Mouse (Mus musculus): ENCODE measurements around the gene 6030468B19Rik. TPM values are rescaled to one million over a fixed set of nuclear protein-coding genes. Genes with fewer than 3 reads are reported as not detected.
"Not testable (repeated sequence)": the region's sequence is repeated elsewhere in the genome, so short reads cannot be mapped to it uniquely, and the experiment has no call there.

6030468B19Rik gene
- polyA plus RNA-seq, 1 experiment from 2014 or later, result 4.8 TPM

DNA sequence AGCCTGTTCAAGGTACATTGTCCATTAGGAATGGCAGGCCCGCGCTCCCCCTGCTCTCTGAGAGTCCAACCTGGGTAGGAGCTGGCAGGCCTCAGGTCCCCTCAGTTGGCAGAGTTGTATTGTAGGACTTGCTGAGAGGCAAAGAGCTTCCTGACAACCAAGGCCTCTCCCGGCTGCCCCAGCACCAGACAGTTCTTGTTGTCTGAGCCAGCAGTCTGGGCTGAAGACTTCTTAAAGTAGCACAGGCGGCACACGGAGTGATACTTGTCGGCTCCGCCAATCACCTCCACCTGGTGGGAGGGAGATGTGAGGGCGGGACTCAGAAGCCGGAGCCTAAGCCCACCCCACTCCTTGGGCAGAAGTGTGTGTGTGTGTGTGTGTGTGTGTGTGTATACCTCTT lies 18.4 kb downstream of the 6030468B19Rik start:
- Histone ChIP-seq H3K36me3 (peaks cover 89% of the 10 kb centered on the region), H3K4me1 (peaks cover 51% of the 10 kb centered on the region)
- H3K27ac ChIP-seq; DNase-seq (ENCODE audit: low spot score); H3K9me3 ChIP-seq; H3K27me3 ChIP-seq (ENCODE audit: insufficient read depth, poor library complexity, severe bottlenecking); H3K4me3 ChIP-seq: not testable (repeated sequence)
- 80% methylated on average over 9 of the region's 9 CpGs for WGBS

DNA sequence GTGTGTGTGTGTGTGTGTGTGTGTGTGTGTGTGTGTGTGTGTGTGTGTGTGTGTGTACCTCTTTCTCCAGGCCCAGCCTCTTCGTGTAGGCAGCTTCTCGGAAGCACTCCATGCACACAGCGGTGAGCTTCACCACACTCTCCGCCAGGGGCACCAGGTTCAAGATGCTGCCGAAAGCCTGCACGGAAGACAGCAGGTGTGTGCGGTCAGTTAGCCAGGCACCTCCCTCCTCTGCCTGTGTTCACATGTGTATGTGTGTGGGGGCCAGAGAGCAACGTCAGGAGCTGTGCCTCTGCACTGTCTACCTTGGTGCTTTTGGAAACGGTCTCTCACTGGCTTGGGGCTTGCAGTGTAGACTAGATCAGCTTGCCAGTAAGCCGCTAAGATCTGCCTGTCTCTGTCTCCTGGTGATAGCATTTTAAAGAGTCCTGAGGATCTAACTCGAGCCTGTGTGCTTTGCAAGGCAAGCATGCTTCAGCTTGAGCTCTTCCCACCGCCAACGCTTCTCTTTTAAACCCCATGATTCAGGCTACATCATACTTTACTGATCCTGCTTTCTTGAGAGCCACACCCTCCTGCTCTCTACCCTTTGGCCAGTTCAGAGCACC lies 19.0 kb downstream of the 6030468B19Rik start:
- WGBS, result 88% methylated on average over 11 of the region's 13 CpGs
- Histone ChIP-seq H3K9me3 (no peaks in the 10 kb centered on the region), H3K4me1 (peaks cover 45% of the 10 kb centered on the region), H3K27ac (no peak overlapping the region), H3K27me3 (ENCODE audit: insufficient read depth, poor library complexity, severe bottlenecking) (no peaks in the 10 kb centered on the region), H3K36me3 (peaks cover 95% of the 10 kb centered on the region), H3K4me3 (no peak overlapping the region)
- no peak for DNase-seq (ENCODE audit: low spot score)

DNA sequence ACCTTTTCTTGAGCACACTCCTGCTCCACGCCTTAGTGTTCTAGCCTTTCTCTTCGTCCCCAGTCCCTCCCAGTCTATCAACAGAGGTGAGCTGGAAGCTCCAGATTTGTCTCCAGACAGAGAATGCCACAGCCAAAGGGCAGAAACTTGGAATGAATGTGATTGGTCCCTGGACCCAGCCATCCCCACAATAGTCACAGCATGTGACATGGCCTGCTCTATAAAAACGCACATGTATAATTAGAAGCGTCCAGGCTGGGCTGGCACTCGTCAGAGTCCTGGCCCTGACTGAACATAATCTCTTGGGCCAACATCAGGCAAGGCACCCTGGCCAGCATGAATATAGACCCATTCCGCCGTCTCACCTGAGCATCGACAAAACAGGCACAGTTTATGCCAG lies 21.6 kb downstream of the 6030468B19Rik start:
- Histone ChIP-seq H3K27me3 (ENCODE audit: insufficient read depth, poor library complexity, severe bottlenecking) (no peaks in the 10 kb centered on the region), H3K4me3 (no peak overlapping the region), H3K9me3 (no peaks in the 10 kb centered on the region), H3K4me1 (peaks cover 45% of the 10 kb centered on the region), H3K36me3 (peaks cover 99% of the 10 kb centered on the region), H3K27ac (no peak overlapping the region)
- 84% methylated on average over 8 of the region's 8 CpGs for WGBS
- DNase-seq (ENCODE audit: low spot score), result no peak

DNA sequence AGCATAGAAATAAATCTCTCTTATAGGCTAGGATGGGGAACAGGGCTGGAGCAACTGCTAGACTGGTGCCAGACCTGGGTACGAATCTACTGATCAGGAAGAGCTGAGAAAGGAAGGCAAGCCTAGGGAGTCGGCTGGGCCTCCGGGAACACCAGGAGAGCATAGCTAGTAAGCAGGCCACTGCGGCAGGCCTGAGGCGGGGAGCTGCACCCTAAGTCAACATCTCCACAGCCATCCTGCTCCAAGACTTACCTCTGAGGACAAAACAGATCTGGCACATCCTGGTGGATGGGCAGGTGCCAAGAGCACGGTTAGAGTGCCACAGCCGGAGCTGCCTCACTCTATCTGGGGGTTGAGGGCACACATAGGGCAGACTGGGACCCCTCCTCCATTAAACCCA lies 22.7 kb downstream of the 6030468B19Rik start:
- no peak for DNase-seq (ENCODE audit: low spot score)
- Histone ChIP-seq H3K36me3 (peaks cover 88% of the 10 kb centered on the region), H3K27ac (no peak overlapping the region), H3K27me3 (ENCODE audit: insufficient read depth, poor library complexity, severe bottlenecking) (no peaks in the 10 kb centered on the region), H3K4me1 (peaks cover 47% of the 10 kb centered on the region), H3K9me3 (no peaks in the 10 kb centered on the region), H3K4me3 (no peak overlapping the region)
- 92% methylated on average over 7 of the region's 7 CpGs for WGBS

DNA sequence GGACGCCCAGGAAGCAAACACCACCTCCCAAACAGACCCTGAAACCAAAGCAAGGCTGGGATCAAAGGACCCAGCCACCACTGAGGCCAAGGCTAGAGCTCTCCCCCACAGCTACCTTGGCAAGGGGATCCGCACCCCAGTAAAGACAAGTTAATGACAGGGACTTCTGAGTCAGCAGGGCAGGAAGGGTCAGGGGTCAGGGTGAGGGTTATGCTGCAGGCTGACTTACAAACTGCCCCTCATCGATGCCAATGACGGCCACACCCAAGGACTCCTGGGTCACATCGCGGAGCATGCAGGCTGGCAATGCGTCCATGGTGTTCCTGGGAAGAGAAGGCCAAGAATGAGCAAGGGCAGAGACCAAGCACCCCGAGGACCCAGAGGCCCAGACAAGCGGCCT lies 24.4 kb downstream of the 6030468B19Rik start:
- Histone ChIP-seq H3K27ac (no peak overlapping the region), H3K36me3 (peaks cover 72% of the 10 kb centered on the region), H3K27me3 (ENCODE audit: insufficient read depth, poor library complexity, severe bottlenecking) (no peaks in the 10 kb centered on the region), H3K9me3 (no peaks in the 10 kb centered on the region), H3K4me3 (no peak overlapping the region), H3K4me1 (peaks cover 58% of the 10 kb centered on the region)
- no peak for DNase-seq (ENCODE audit: low spot score)
- WGBS, result 88% methylated on average over 9 of the region's 9 CpGs

DNA sequence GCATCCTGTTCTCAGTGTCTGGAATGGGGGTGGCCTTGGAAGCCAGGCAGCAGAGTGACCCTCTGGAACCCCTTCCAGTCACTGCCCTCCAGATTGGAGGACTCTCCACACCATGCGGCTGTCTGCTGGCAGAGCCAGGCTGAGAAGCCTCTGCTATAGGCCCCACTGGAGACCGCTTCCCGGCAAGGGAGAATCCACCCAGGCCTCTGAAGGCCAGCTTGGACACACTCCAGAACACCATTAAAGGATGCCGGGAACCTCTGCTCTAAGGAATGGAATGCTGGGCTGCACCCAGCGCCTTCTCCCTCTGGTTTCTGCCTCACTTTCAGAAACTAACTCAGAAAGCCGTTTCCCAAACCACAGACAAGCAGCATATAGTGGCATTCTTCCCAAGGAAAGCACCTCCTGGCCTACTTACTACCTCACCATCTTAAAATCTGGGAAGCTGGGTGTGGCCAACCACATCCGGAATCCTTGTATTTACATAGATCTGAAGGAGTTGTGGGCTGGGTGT lies 25.3 kb downstream of the 6030468B19Rik start:
- WGBS, result 79% methylated on average over 7 of the region's 7 CpGs
- no peak overlapping the region for H3K4me3 ChIP-seq
- H3K9me3 ChIP-seq, result no peaks in the 10 kb centered on the region
- H3K36me3 ChIP-seq, result peaks cover 63% of the 10 kb centered on the region
- H3K27me3 ChIP-seq (ENCODE audit: insufficient read depth, poor library complexity, severe bottlenecking), result no peaks in the 10 kb centered on the region
- no peak for DNase-seq (ENCODE audit: low spot score)
- no peak overlapping the region for H3K27ac ChIP-seq
- H3K4me1 ChIP-seq, result peaks cover 60% of the 10 kb centered on the region

DNA sequence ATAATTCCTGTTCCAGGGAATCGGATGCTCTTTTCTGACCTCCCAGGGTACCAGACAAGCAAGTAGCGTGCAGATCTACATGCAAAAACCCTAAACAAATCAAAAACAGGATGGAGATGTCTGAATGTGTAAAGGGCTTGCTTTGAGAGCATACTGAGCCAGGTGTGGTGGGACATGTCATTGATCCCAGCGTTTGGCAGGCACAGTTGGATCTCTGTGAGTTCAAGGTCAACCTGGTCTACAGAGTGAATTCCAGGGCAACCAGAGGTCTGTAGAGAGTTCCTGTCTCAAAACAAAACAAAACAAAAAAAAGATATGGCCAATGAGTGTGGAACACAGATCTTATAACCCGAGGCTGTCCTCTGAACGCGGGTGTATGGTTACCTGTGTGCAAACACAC lies 26.0 kb downstream of the 6030468B19Rik start:
- WGBS, result 89% methylated on average over 6 of the region's 6 CpGs
- H3K4me3 ChIP-seq, result no peak overlapping the region
- peaks cover 57% of the 10 kb centered on the region for H3K36me3 ChIP-seq
- DNase-seq (ENCODE audit: low spot score), result no peak
- H3K4me1 ChIP-seq, result peaks cover 62% of the 10 kb centered on the region
- no peaks in the 10 kb centered on the region for H3K27me3 ChIP-seq (ENCODE audit: insufficient read depth, poor library complexity, severe bottlenecking)
- no peak overlapping the region for H3K27ac ChIP-seq
- no peaks in the 10 kb centered on the region for H3K9me3 ChIP-seq

DNA sequence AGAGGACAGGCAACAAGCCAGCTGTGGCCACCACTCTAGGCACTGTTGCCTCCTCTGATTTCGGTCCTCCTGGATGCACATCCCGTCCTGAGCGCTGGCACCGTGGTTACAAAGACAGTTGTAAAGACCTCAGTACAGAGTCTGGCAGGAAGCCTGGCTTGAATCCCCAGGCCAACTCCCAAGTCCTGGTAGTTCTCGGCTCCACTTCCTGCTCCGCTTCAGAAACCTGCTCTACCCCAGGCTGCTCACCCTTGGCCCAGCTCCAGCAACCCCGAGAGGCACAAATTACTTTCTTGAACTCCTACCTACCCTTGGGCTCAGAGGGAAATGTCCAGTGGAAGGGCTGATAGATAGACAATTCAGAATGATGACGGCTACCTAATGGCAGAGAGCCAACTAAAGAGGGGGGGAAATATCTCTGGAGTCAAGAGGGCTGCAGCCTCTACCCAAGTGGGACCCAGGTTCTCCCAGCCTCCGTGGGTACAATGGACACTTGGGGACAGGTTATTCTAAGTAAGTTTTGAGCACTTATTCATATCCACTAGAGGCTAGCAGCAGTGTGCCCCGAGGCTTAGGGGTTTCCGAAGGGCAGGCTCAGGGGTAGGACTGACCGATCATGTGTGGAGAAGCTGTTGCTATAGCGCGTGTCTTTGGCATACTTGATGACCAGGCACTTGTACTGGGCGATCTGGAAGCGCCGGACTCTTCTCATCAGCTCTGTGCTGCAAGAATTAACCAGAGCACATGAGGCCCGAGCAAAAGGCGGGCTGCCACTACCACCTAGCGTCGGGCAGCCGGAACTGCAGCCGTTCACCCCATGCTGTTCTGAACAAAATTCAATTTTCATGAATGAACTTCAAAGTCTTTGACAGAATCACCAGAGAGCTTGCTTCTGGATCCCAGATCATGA lies 26.9 kb downstream of the 6030468B19Rik start:
- peak; percentile 91 for DNase-seq (ENCODE audit: low spot score)
- peak overlapping the region; percentile 93 for H3K27ac ChIP-seq
- H3K9me3 ChIP-seq, result no peaks in the 10 kb centered on the region
- H3K27me3 ChIP-seq (ENCODE audit: insufficient read depth, poor library complexity, severe bottlenecking), result no peaks in the 10 kb centered on the region
- peaks cover 62% of the 10 kb centered on the region for H3K4me1 ChIP-seq
- H3K36me3 ChIP-seq, result peaks cover 48% of the 10 kb centered on the region
- H3K4me3 ChIP-seq, result peak overlapping the region; percentile 76
- 23% methylated on average over 23 of the region's 23 CpGs for WGBS

DNA sequence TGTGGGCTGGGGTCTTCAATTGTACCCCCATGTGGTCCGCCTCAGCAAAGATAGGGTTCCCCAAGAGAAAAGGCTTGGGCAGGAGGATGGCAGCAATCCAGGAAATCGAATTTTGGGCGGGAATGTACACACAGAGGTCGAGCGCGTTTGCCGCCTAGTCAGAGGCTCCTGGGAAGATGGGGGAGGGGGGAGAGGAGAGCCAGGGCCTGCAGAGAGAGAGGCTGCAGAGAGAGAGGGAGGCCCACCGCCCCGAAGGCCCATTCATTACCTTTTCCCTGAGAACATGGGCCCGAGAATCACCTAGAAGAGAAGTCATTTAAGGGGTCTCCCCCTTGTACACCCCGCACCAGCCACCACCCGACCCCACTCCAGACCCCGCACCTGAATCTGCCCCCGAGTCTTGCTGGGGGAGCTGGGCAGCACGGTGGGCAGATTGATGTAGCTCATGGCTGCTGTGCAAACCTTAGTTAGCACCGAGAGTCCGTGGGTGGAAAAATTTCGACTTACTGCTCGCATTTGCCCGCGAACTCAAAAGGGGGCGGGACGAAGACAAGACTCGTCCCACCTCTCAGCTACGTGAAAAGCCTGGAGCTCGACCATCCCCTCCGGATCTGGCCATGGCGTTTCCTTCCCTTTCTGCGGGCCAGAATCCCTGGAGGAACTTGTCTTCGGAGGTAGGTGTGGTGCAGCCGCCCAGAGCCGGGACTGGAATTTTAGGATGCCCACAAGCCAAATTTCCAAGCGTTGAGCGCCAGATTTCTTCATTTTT lies 28.1 kb downstream of the 6030468B19Rik start, which contains the start of the genes Afmid and Tk1:
TSS of gene Afmid (plus strand) at position 592 of the 769 bp plus-strand sequence.
TSS of gene Tk1 (minus strand) at position 760 of the 769 bp plus-strand sequence.
- Histone ChIP-seq H3K9me3 (no peaks in the 10 kb centered on the region), H3K27ac (peak within 1 kb of the TSS; percentile 93), H3K36me3 (peaks cover 36% of the 10 kb centered on the region), H3K27me3 (ENCODE audit: insufficient read depth, poor library complexity, severe bottlenecking) (no peaks in the 10 kb centered on the region), H3K4me3 (peak within 1 kb of the TSS; percentile 76), H3K4me1 (peaks cover 69% of the 10 kb centered on the region)
- under 1% methylated on average over 34 of the region's 34 CpGs for WGBS
- peak; percentile 94 for DNase-seq (ENCODE audit: low spot score)

DNA sequence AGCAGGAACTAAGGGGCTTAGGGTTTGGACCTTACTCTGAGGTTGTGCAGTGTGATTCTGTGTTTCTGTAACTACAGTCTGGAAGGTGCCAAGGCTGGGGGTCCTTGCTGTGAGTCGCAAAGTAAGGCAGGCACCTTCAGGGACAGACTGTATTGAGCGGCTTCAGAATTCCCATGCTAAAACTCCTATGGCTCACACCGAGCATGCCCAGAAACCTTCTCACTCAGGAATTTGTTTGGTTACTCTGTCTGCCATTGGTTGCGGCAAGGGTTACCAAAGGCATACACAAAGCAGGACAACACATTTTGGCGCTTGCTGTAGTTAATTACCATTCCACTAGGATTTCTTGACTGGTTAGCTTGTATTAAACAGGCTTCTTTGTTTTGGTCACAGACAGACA lies 28.7 kb downstream of the 6030468B19Rik start:
- Histone ChIP-seq H3K4me3 (peak overlapping the region; percentile 76), H3K9me3 (no peaks in the 10 kb centered on the region), H3K27me3 (ENCODE audit: insufficient read depth, poor library complexity, severe bottlenecking) (no peaks in the 10 kb centered on the region), H3K36me3 (peaks cover 29% of the 10 kb centered on the region), H3K27ac (peak overlapping the region; percentile 93), H3K4me1 (peaks cover 75% of the 10 kb centered on the region)
- no peak for DNase-seq (ENCODE audit: low spot score)
- 14% methylated on average over 5 of the region's 5 CpGs for WGBS

DNA sequence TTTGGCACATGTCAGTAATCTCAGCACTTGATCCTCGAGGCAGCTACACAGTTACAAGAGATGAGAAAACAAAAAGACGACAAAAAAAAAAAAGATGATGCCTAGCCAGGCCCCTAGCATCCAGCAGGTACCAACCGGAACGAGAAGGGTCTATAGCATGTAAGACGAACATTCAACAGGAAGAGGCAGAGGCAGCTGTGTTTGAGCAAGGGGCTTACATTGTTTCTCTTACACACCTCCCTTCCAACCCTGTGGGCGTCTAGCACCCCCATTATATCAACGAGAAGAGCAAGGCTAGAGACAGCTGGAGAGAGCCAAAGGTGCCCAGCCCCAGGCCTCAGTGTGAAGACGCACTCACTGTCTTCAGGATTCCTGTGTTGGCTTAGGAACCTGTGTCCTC lies 29.5 kb downstream of the 6030468B19Rik start:
- no peak for DNase-seq (ENCODE audit: low spot score)
- WGBS, result 69% methylated on average over 8 of the region's 8 CpGs
- Histone ChIP-seq H3K36me3 (peaks cover 22% of the 10 kb centered on the region), H3K9me3 (no peaks in the 10 kb centered on the region), H3K27me3 (ENCODE audit: insufficient read depth, poor library complexity, severe bottlenecking) (no peaks in the 10 kb centered on the region), H3K4me1 (peaks cover 76% of the 10 kb centered on the region), H3K27ac (peak overlapping the region; percentile 93), H3K4me3 (peak overlapping the region; percentile 76; the same call in 1 of the 2 replicates)

DNA sequence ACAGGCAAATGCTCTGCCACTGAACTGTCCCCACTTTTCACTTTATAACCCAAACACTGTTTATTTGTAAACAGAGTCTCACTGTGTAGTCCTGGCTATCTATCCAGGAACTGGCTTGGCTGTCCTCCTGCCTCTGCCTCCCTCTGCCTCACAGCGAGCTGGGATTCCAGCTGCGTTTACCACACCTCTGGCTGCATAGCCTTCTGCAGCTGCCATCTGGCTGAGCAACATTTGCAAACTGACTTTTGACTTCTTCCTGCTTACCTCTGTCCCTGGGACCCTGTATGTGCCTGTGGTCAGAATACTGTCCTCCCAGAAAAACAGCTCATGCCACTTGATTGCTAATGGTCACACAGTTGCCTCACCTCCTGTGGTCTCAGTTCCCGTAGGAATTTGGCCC lies 29.9 kb downstream of the 6030468B19Rik start:
- WGBS, result 48% methylated on average over 3 of the region's 3 CpGs
- H3K36me3 ChIP-seq, result peaks cover 17% of the 10 kb centered on the region
- no peaks in the 10 kb centered on the region for H3K9me3 ChIP-seq
- peaks cover 80% of the 10 kb centered on the region for H3K4me1 ChIP-seq
- H3K4me3 ChIP-seq, result 0 out of 2 replicates have a peak overlapping the region, but pooled peaks have one; percentile 17
- peak overlapping the region; percentile 90 for H3K27ac ChIP-seq
- DNase-seq (ENCODE audit: low spot score), result no peak
- H3K27me3 ChIP-seq (ENCODE audit: insufficient read depth, poor library complexity, severe bottlenecking), result no peaks in the 10 kb centered on the region
